Mouse (Mus musculus): ENCODE measurements at regions not wholly inside any gene's neighbourhood (a gene's known extent, or its start where the extent isn't known, plus 50 kb on each side); places are given as distances from the start of the nearest gene placed in this dataset.

GRCm38 (mm10) chr3:56590071-56590470 lies 406.6 kb upstream of the Nbea start:
- no peak for DNase-seq (ENCODE audit: low spot score)

DNA sequence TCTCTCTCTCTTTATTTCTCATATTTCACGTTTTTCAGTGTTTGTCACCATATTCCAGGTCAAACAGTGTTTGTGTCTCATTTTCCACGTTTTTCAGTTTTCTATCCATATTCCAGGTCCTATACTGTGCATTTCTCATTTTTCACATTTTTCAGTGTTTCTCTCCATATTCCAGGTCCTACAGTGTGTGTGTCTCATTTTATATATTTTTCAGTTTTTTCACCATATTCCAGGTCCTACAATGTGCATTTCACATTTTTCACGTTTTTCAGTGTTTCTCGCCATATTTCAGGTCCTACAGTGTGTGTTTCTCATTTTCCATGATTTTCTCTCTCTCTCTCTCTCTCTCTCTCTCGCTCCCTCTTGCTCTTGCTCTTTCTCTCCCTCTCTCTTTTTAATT lies 391.9 kb upstream of the Nbea start:
- no peak for DNase-seq (ENCODE audit: low spot score)

DNA sequence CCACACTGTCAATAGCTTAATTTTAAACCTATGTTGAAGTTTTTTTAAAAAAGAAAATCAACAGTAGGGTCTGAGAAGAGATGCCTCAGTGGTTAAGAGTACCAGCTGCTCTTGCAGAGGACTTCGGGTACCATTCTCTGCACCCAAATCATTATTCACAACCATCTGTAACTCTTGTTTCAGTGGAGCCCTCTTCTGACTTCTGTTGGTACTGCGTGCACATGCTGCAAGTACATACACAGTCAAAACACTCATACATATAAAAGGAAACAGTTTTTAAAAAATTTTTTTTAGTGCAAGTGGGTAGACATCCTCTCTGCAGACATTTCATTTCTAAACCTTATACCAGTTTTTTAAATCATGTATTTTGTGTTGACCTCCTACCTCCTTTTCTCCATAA lies 352.7 kb upstream of the Nbea start:
- DNase-seq (ENCODE audit: low spot score), result no peak

- no peak for DNase-seq (ENCODE audit: low spot score)
Measured at GRCm38 (mm10) chr3:56504445-56504844, 320.9 kb upstream of the Nbea start.

- no peak for DNase-seq (ENCODE audit: low spot score)
Measured at GRCm38 (mm10) chr3:56499301-56499700, 315.8 kb upstream of the Nbea start.

DNA sequence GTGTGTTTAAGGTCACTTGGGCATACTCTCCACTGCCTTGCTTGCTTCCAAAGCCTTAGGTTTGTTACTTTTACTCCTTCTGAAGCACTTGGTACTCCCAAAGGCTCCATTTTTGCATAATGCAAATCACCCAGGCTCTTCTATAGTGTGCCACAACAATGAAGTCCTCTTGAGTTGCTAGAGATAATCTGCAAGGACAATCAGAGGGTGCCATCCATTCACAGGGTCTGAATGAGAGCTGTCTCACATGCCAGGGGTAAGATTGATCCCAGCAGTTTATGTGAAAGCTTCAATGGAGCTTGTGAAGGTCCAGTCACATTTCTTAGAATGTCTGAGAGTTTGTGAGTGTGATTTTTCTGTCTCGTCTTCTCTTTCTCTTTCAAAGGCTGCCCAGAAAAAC lies 310.4 kb upstream of the Nbea start:
- DNase-seq (ENCODE audit: low spot score), result no peak

- no peak for DNase-seq (ENCODE audit: low spot score)
Measured at GRCm38 (mm10) chr3:56489154-56489553, 305.7 kb upstream of the Nbea start.

- no peak for DNase-seq (ENCODE audit: low spot score)
Measured at GRCm38 (mm10) chr3:56485550-56486400, 302.3 kb upstream of the Nbea start.

DNA sequence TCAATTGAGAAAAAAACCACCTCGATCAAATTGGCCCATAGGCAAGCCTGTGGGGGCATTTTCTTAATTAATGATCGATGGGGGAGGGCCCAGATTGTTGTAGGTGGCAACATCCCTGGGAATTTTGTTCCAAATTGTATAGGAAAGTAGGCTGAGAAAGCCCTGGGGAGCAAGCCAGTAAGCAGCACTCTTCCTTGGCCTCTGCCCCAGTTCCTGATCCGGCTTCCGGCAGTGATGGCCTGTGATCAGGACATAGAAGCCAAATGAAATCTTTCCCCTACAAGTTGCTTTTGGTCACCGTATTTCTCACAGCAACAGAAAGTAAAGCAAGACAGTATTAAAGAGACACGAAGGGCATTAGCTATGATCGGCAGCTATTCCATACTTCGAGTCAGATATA lies 300.6 kb upstream of the Nbea start:
- DNase-seq (ENCODE audit: low spot score), result no peak

DNA sequence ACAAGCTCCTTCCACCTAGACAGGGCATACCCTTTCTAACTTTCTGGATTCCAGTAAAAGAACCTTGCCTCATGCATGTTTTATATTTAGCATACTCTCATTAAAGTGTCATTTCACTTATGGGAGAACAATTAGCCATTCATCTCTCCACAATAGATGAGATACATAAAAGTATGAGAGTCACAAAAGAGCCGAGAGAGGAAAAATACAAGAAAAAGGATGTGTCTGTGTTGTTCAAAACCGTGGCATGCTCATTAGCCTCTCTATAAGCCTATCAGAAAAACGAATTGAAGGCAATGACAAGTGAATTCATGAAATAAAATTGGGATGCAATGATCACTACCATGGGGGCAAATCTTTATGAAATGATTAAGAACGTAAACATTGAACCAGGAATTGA lies 299.9 kb upstream of the Nbea start:
- DNase-seq (ENCODE audit: low spot score), result no peak

GRCm38 (mm10) chr3:56479529-56479928 lies 296.0 kb upstream of the Nbea start:
- no peak for DNase-seq (ENCODE audit: low spot score)

DNA sequence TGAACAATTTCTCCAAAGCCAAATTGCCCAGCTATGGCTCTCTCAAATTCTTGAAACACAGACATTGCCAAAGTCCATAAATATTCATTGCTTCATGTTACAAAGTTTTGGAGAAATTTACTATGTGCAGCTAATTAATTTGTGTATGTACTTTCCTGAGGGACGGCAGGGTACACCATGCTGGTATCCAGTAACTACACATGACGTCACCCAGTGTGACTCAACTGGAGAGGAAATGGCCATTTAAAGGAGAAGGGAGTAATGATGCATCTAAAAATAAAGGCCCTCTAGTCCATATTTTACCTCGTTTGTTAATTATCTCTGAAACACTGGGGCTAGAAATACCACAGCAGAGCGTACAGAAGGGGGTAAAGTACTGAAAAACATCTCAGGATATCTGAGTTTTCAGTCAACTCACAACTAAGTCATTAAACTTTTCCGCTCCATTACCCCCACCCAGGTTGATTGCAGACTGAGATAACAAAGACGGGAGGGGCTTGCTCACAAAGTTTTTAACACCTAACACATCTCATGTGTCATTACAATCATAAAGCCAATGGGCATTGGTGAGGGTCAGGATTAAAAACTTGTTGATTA lies 295.1 kb upstream of the Nbea start:
- no peak for DNase-seq (ENCODE audit: low spot score)

- no peak for DNase-seq (ENCODE audit: low spot score)
Measured at GRCm38 (mm10) chr3:56475529-56476527, 292.3 kb upstream of the Nbea start.

DNA sequence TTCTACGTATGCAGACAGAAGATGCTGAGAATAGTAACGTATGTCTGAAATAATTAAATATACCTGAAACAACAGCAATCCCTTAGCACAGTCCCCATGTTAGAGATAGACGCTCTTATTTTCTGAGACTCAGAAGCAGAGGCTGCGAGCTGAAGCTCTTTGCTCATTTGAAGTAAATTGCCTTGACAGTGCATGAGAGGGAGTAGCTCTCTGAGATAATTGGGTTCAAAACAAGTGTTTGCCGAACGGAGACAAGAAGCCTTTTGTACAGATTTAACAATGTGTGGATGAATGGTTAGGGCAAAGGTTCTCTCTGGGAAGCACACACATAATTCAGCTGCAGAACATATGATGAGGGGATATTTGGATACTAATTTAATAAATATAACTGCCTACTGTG lies 289.1 kb upstream of the Nbea start:
- DNase-seq (ENCODE audit: low spot score), result no peak

DNA sequence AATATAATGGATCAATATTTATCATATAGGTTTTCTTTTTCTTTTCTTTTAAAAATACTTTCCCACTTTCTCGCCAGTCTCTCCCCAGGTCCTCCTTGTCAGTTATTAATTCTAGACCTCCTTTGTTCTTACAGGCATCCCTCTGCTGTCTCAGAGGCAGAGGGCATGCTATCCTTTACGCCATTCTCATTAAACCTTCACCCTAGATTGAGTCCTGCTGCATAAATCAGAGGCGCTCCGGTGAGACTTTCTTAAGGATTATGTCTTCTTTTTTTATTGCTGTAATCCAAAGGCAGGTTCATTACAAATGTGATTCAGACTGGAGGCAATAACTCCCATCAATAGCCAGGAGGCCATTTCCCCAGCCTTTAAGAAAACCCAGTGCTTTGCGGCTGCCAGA lies 288.3 kb upstream of the Nbea start:
- no peak for DNase-seq (ENCODE audit: low spot score)

DNA sequence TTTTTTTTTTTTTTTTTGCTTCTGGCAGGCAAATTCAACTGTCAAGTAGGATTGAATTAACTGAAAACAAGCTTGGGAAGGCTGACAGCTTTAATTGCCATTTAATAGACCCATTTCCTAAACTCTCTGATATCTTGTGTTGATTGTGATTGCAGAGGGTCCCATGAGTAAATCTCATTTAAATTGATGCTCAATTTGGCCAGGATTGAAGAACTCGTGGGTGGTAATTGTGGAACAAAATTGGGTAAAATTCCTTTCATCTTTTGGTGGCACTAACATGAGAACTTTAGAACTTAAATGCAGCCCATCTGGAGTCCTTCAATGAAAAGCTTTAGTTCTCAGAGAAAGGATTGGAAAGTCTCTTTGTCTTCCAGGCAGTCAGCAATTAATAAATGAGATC lies 287.7 kb upstream of the Nbea start:
- no peak for DNase-seq (ENCODE audit: low spot score)

- no peak for DNase-seq (ENCODE audit: low spot score)
Measured at GRCm38 (mm10) chr3:56457625-56458024, 274.1 kb upstream of the Nbea start.

- DNase-seq (ENCODE audit: low spot score), result no peak
Measured at GRCm38 (mm10) chr3:56456317-56456716, 272.8 kb upstream of the Nbea start.

DNA sequence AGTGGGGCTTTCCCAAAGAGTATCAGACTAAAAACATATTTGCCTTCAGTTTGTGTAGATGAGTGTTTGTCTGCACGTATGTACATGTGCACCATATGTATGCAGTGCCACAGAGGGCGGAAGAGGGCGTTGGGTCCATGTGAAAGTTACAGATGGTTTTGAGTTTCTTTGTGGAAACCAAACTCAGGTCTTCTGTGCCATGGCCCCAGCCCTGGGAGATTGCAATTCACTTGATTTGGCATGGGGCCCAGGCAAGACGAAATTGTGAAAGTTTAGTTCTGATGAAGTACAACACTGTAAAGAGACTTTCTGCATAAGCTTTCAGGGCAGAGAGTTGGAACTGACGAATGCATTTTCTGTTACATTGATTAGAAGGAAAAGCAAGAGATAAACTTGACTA lies 255.4 kb upstream of the Nbea start:
- DNase-seq (ENCODE audit: low spot score), result no peak

GRCm38 (mm10) chr3:56438020-56438747 lies 254.7 kb upstream of the Nbea start:
- no peak for DNase-seq (ENCODE audit: low spot score)

DNA sequence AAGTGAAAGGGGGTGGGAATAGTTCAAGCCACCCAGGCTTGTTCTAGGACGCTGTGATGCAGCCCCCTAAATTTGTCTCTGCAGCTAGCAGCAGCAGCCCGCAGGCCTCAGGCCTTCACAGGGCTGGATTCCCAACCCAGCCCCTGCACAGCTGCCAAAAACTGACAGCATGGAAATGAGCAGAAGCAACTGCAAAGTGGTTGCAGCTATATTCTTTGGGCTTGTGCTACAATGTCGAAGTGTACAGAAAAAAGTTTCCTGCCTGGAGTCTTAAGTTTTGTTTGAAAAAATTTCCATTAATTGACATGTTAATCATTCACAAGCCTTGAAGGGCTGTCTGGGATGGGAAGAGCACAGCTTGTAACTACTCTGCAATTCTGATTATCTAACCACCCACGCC lies 253.6 kb upstream of the Nbea start:
- DNase-seq (ENCODE audit: low spot score), result peak; percentile 5

GRCm38 (mm10) chr3:56433495-56433894 lies 250.0 kb upstream of the Nbea start:
- no peak for DNase-seq (ENCODE audit: low spot score)

All from urinary bladder, postnatal 25 days (tissue).